Mouse (Mus musculus) splenic B cell, adult 2 months (primary cell): ENCODE measurements around the gene Zfp839.
A peak's percentile ranks its signal among the peaks of the same experiment; 100 is the strongest.
"Not testable (repeated sequence)": the region's sequence is repeated elsewhere in the genome, so short reads cannot be mapped to it uniquely, and the experiment has no call there.

Experiments used
- DNase-seq: peaks from one replicate; pipeline ENCODE4 v3.0.0-alpha.2; 2011; ENCODE audit warnings: low read depth, low spot score
- H3K27me3 ChIP-seq: 2 replicates; pipeline ENCODE4 v1.6.1; 2012; ENCODE audit warnings: mild to moderate bottlenecking, low read length, moderate library complexity, mixed read lengths; ENCODE audit not compliant: control insufficient read depth, poor library complexity, insufficient read depth, severe bottlenecking
- H3K36me3 ChIP-seq: 2 replicates; pipeline ENCODE4 v1.6.1; 2012; ENCODE audit warnings: mild to moderate bottlenecking, low read length, moderate library complexity, mixed read lengths; ENCODE audit not compliant: control insufficient read depth, poor library complexity, insufficient read depth, severe bottlenecking

The Zfp839 gene

DNA sequence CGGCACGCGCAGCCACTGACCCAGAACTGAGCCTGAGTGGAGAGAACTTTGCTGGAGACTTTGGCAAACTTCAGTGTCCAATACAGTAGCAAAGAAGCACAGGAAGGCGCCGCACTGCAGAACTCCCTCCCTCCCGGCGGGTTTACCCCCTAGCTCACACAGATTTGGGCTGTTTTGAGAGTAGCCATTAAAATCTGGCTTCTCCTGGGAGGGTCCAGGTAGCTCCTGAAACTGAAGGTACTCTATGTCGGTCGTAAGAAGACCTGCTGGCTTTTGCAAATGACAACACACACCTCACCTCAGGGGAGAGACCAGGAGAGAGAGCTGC lies 840 bp downstream of the Zfp839 start:
- Histone ChIP-seq H3K36me3 (no peaks in the 10 kb centered on the region), H3K27me3 (no peaks in the 10 kb centered on the region)
- no peak for DNase-seq

DNA sequence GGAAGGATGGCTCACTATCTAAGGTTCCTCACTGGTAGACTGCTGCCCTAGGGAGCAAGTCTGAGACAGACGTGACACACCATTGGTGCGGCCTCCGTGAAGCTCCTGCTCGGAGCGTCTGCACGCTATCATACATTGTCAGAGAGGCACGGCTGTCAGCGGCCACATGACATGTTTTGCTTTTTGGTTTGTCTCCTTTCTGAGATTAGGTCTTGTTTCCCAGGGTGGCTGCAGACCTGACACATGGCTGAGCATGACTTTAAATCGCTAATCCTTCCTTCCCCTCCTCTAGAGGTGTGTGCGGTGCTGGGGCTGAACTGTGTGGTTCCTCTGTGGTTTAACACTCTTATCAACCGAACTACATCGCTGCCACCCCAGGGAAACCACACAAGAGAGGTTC lies 1.4 kb downstream of the Zfp839 start:
- no peaks in the 10 kb centered on the region for H3K27me3 ChIP-seq
- H3K36me3 ChIP-seq: no peaks in the 10 kb centered on the region
- peak; percentile 43 for DNase-seq

DNA sequence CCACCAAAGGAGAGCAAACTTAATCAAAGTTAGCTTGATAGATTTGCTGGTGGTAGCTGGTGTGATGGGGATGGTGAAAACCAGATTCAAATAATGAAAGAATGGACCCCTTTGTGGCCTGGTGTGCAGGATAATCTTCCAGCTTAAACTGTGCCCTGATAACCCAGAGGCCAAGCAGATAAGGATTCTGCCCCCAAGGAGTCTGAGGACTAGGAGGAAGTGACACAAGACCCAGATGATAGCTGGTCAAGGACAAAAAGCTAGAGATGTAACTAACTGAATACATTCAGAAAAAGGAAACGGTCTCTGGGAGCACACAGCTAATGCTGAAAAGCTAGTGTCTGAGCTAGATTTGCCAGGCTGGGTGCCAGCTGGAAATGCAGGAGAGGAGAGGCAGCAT lies 1.9 kb downstream of the Zfp839 start:
- no peak for DNase-seq
- Histone ChIP-seq H3K27me3 (no peaks in the 10 kb centered on the region), H3K36me3 (no peaks in the 10 kb centered on the region)

DNA sequence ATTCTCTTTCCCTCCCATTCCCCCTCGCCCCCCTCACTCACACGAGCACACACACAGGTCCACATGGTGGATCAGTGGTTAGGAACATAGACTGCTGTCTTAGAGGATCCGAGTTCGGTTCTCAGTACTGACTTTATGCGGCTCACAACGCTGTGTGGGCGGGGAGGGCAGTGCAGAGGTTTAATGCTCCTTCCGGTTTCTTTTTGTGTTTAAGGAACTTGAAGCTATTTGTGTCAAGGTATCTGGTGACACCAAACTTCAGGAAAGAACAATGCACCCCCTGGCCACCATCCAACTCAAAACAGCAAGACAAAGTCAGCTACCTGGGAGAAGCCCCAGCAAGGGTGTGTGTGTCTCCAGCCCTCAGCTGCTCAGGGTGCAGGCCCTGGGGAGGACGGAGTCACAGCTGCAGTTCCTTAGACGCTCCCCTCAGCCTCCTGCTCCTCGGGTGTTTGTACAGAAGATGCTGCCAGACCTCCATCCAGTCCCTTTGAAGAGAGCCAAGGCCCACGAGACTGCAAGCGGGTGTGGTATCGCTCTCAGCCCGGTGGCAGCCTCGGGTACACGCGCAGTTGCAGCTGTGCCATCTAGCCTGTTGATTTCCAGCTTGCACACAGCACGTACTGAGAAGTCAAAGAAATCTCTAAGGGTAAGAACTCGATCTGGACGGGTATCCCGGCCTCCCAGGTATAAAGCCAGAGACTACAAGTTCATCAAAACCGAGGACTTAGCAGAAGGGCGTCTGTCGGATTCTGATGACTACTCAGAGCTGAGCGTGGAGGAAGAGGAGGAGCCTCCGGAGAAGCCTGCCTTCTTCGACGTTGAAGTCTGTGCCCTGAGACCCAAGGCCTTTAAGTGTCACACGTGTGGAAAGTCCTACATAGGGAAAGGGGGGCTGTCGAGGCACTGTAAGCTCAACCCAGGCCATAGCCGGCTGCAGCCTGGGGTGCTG lies 5.0 kb downstream of the Zfp839 start:
- DNase-seq: peak; percentile 67
- Histone ChIP-seq H3K27me3 (no peaks in the 10 kb centered on the region), H3K36me3 (no peaks in the 10 kb centered on the region)

DNA sequence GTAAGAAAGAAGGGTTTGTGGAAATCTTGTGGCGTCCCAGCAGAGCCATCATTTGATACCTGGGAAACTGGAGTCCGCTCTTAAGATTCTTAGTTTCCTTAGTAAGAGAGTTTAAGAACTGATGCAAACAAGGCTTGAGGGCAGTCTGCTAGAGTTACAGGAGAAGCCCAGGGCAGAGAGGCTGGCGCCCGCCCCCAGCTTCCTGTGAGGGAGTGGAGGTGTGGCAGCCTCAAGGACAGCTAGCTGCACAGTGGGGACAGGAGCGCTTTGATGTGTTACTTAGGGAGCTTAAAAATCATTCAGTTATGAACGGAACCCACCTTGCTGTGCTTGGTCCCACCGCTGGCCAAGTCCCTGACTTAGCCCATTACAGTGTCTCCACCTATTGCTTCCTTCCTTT lies 7.1 kb downstream of the Zfp839 start:
- no peaks in the 10 kb centered on the region for H3K27me3 ChIP-seq
- DNase-seq: peak; percentile 38
- no peaks in the 10 kb centered on the region for H3K36me3 ChIP-seq

DNA sequence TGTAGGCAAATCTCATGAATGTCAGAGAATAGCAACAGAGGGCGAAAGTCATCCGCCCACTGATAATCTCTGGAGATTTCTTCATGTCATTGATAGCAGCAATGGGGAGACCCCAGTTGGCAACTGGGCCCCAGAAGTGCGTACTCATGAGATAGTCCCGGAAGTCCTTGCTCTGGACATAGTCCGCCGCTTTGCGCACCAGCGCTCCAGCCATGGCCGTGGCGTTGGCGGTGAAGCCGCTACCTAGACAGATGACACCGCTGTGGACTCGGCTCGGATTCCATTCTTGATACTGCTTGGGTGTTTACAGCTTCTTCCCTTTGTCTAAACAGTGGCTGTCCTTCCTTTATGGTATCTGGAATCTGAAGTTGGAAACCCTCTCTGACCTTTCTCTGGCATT lies 8.6 kb downstream of the Zfp839 start:
- not testable (repeated sequence) for DNase-seq, H3K27me3 ChIP-seq, H3K36me3 ChIP-seq

DNA sequence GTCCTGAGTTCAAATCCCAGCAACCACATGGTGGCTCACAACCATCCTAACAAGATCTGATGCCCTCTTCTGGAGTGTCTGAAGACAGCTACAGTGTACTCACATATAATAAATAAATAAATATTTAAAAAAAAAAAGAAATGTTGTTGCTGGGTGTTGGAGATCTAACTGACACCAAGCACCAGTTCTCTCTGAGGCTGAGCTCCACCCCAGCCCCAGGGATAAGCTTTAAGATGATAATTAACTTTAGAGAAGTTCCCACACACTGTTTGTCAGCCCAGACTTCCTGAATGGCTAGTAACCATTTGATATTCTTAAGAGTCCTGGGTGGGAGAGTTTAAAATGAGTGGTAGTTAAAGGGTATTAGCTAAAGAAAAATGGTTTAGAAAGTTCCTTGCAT lies 10.2 kb downstream of the Zfp839 start:
- no peaks in the 10 kb centered on the region for H3K27me3 ChIP-seq
- no peak for DNase-seq
- no peaks in the 10 kb centered on the region; the same call in 1 of the 2 replicates for H3K36me3 ChIP-seq

DNA sequence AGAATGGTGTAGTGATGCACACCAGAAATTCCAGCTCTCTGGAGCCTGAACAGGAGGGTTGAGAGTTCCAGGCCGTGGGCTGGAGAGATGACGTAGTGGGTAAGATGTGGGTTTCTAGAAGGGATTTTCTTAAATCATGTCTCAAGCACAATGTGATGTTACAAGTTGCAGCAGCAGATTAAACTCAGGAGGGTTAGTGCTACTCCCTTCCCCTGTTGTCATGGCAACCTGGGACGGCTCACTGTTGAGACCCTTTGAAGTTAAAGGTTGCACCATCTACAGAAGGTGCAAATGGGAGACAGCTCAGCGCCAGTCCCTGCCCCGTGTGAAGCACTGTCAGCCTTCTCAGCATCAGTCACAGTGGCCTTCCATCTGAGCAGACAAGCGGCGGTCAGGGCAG lies 11.2 kb downstream of the Zfp839 start:
- Histone ChIP-seq H3K36me3 (peaks cover 2% of the 10 kb centered on the region; the same call in 1 of the 2 replicates), H3K27me3 (no peaks in the 10 kb centered on the region)
- no peak for DNase-seq

DNA sequence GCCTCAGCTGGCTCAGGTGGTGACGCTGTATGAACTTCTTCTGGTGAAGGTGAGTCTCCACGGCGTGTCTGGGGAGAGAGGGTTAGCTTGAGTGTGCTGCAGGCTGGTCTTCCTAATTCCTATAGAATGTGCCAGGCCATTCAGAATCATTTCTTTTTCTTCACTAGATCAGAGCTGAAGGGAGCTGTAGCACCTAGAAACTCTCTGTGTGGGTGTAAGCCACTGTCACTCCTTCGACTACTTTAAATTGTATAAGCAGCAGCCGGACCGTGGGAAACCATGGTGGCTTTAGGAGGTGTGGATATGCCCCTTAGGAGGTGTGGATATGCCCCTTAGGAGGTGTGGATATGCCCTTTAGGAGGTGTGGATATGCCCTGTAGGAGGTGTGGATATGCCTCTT lies 14.0 kb downstream of the Zfp839 start:
- DNase-seq: no peak
- Histone ChIP-seq H3K27me3 (no peaks in the 10 kb centered on the region), H3K36me3 (peaks cover 4% of the 10 kb centered on the region; the same call in 1 of the 2 replicates)

DNA sequence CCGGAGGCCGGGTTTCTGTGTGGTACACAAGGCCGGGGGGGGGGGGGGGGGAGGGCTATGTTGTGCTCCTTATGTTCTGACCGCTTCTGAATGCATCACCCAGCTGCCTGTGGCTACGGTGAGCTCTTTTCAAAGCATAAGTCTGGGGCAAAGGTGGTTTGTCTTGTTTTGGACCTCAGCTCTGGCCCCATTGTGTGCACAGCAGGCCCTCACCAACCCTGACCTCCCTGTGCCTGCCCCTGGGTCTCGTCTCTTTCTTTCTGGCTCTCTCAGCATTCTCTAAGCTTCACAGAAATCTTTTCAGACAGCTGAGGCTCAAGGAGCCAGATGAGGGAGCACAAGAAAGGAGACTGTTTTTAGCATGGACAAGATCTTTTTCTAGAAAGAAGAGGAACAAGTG lies 15.5 kb downstream of the Zfp839 start:
- H3K27me3 ChIP-seq: no peaks in the 10 kb centered on the region
- H3K36me3 ChIP-seq: peaks cover 4% of the 10 kb centered on the region; the same call in 1 of the 2 replicates
- DNase-seq: no peak

DNA sequence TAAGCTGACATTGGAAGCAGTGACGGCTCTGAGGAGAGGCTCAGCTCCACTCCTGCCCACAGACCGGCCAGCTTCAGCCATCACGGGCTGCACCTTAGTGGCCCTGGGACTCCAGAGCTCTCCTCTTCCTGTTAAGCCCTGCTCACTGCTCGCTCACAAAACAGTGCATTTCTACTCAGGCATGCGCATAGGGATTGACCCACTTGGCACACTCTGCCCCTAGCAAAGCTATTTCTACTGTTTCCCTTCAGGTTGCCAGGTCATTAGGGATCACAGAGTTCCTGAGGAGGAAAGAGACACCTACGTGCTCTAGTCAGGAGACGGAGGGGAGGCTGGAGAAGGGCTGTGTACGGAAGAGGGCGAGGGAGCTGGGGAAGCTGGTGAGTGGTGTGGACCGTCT lies 15.9 kb downstream of the Zfp839 start:
- Histone ChIP-seq H3K36me3 (peaks cover 4% of the 10 kb centered on the region; the same call in 1 of the 2 replicates), H3K27me3 (no peaks in the 10 kb centered on the region)
- no peak for DNase-seq

DNA sequence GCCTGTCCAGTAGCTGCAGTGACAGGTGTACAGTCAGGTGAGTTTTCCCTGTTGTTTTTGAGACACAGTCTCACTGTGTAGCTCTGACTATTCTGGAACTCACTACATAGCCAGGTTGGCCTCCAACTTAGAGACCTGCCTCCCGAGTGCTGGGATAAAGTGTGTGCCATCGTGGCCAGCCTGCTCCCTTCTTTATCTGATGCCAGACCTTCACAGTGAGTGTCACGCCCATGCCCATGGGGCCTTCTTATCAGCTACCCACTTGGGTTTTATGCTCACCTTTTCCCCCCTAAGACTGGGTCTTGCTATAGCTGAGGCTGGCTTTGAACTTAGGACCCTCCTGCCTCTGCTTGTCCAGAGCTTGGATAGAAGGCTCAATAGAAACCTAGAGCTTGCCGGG lies 20.1 kb downstream of the Zfp839 start:
- no peaks in the 10 kb centered on the region for H3K27me3 ChIP-seq
- peaks cover 8% of the 10 kb centered on the region for H3K36me3 ChIP-seq
- no peak for DNase-seq

DNA sequence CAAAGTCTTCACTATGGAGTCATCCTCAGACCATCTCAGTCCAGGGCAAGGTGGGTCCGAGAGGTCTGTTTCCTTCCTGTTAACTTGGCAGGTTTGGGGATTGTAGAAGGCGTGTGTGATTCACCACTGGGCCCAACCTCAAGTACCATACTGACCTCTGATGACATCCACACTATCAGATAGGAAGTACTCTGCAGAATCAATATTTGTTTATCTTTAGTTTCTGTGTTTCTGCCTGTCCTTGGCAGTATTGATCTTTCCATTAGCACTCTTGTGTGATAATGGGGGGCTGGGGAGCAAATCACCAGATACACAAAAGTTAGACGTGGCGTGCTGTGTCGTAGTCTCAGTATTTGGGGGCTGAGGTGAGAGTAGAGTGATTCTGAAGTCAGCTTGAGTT lies 21.2 kb downstream of the Zfp839 start:
- no peak for DNase-seq
- H3K27me3 ChIP-seq: no peaks in the 10 kb centered on the region
- H3K36me3 ChIP-seq: peaks cover 8% of the 10 kb centered on the region

DNA sequence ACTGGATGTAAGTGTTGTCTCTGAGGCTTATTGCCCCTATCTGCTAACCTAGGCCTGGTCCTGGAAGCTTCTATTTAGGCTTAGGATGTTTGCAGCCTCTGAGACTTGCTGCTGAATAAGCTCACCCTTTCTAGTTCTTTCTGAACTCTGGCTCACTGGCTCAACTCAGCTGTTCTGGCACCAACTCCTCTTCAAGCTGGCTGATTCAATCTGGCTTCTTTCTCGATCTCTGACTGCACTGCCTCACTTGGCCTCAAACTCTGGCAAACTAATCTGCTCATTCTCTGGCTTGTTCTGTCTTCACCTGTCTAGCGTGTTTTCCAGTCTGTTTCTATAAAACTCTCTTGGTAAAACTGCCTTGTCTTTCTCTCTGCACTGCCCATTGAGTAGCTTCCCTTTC lies 25.3 kb downstream of the Zfp839 start:
- H3K27me3 ChIP-seq: no peaks in the 10 kb centered on the region
- H3K36me3 ChIP-seq: peaks cover 8% of the 10 kb centered on the region
- no peak for DNase-seq

DNA sequence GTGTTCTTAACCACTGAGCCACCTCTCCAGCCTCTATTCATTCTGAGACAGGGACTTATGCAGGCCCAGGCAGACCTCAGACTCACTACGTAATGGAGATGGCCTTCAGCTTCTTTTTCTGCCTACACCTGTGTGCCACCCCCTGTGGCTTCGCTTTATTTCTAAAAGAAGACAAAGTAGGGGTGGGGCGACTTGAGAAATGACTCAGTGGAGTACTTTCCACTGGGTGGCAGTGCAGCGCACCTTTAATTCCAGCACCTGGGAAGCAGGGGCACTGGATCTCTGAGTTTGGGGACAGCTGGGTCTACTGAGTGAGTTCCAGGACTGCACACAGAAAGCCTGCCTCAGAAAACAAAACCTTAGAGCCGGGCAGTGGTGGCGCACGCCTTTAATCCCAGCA lies 32.2 kb downstream of the Zfp839 start:
- H3K36me3 ChIP-seq: no peaks in the 10 kb centered on the region
- no peaks in the 10 kb centered on the region for H3K27me3 ChIP-seq
- no peak for DNase-seq

DNA sequence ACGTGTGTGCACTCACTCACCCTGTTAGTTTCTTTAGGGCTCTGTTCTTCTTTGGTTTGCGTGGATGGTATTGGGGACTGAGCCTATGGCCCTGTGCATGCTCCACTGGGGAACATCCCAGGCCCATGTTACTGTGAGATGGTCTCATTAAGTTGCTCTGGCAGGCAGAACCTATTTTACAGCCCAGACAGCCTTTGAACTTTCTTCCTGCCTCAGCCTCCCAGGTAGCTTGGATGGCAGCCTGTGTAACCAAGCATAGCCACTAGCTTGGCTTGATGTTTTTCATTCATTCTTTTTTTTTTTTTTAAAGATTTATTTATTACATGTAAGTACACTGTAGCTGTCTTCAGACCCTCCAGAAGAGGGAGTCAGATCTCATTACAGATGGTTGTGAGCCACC lies 35.2 kb downstream of the Zfp839 start:
- no peaks in the 10 kb centered on the region for H3K27me3 ChIP-seq
- no peaks in the 10 kb centered on the region for H3K36me3 ChIP-seq
- no peak for DNase-seq
